Mouse (Mus musculus) midbrain, embryonic 11.5 days (tissue): ENCODE data around the gene Serpinh1. TPM values are rescaled to one million over a fixed set of nuclear protein-coding genes. Genes with fewer than 3 reads are reported as not detected.

Experiments
- ATAC-seq: fragments of 200-750 bp; cut with Nextera tagmentation; 2 replicates; pipeline ENCODE4 v1.8.0; 2017; ENCODE audit warnings: moderate TSS enrichment, moderate library complexity; ENCODE audit not compliant: low FRiP score
- DNase-seq: peaks from one replicate; pipeline ENCODE4 v3.0.0; 2015; ENCODE audit warnings: low spot score; ENCODE audit errors: missing footprints
- H3K27ac ChIP-seq: fragments of 300-500 bp; sonication (generic); 2 replicates; pipeline ENCODE4 v1.5.1; 2014; ENCODE audit warnings: low read depth, low read length
- H3K27me3 ChIP-seq: fragments of 300-500 bp; sonication (generic); 2 replicates; pipeline ENCODE4 v1.6.1; 2014; ENCODE audit warnings: mild to moderate bottlenecking, low read length, moderate library complexity, mixed read lengths; ENCODE audit not compliant: control insufficient read depth, insufficient read depth
- H3K36me3 ChIP-seq: fragments of 300-500 bp; sonication (generic); 2 replicates; pipeline ENCODE4 v1.6.1; 2014; ENCODE audit warnings: mild to moderate bottlenecking, low read length, moderate library complexity, mixed read lengths; ENCODE audit not compliant: control insufficient read depth, insufficient read depth
- H3K4me1 ChIP-seq: fragments of 300-500 bp; sonication (generic); 2 replicates; pipeline ENCODE4 v1.6.1; 2014; ENCODE audit warnings: low read length; ENCODE audit not compliant: control insufficient read depth, insufficient read depth
- H3K4me2 ChIP-seq: fragments of 300-500 bp; sonication (generic); 2 replicates; pipeline ENCODE4 v1.6.1; 2014; ENCODE audit warnings: mild to moderate bottlenecking, moderate library complexity
- H3K4me3 ChIP-seq: fragments of 300-500 bp; sonication (generic); 2 replicates; pipeline ENCODE4 v1.5.1; 2014; ENCODE audit warnings: low read depth, low read length
- H3K9ac ChIP-seq: fragments of 300-500 bp; sonication (generic); 2 replicates; pipeline ENCODE4 v1.6.1; 2014; ENCODE audit warnings: low read length
- H3K9me3 ChIP-seq: fragments of 300-500 bp; sonication (generic); 2 replicates; pipeline ENCODE4 v1.6.1; 2016; ENCODE audit warnings: low read length; ENCODE audit not compliant: control insufficient read depth
- WGBS: fragments of 180-500 bp; shearing (Covaris S2); extraction: QIAGEN DNeasy Blood & Tissue Kit; methylation state at CpG from one replicate; pipeline ENCODE4 v1.1.7; 2014; 5-methylcytosine and 5-hydroxymethylcytosine counted together
- polyA plus RNA-seq: library from polyadenylated mRNA; unstranded; fragments of >200 nt; fragmentation: Nextera tagmentation; extraction: Ambion mirVana; gene quantifications from 2 replicates; pipeline ENCODE4 v1.2.1, GENCODE M21; 2014

The Serpinh1 gene
- polyA plus RNA-seq, 1 experiment from 2014 or later, result 210 TPM

DNA sequence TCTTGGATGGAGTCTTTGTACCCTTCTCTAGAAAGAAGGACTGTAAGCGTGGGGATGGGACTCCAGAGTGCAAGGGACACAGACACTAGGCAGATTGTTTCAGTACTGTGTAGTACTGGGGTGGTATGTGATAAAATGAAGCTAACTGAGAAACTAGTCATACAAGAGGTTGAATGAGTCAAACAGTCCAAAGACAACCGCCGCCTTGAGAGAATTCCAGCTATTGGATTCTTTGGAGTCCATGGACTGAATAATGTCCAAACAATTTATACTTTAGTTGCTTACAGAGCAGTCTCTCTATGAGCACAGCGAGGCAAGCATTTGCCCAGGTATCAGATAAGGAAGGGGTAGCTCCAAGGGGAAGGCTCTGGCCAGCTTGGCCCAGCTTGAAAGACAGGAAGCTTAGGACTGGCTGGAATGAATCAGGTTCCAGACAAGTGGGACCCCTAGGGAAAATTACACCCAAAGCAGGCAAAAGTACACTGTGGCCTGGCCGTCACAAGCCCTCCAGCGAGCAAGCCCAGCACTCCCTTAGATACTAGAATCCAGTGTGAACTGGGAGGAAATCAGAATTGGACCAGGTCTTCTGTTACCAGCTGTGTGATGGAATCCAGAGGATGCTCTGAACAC lies 30.2 kb downstream of the Serpinh1 start:
- ATAC-seq (no peak), DNase-seq (no peak)
- Histone ChIP-seq H3K27me3 (peaks cover 15% of the 10 kb centered on the region), H3K4me2 (no peak overlapping the region), H3K27ac (no peak overlapping the region), H3K4me1 (peaks cover 16% of the 10 kb centered on the region), H3K9ac (no peak overlapping the region), H3K9me3 (no peaks in the 10 kb centered on the region), H3K4me3 (no peak overlapping the region), H3K36me3 (no peaks in the 10 kb centered on the region)
- WGBS, result 92% methylated on average over 6 of the region's 6 CpGs

- no peak for DNase-seq
- no peaks in the 10 kb centered on the region for H3K9me3 ChIP-seq
- H3K27ac ChIP-seq, result no peak overlapping the region
- H3K4me3 ChIP-seq, result no peak overlapping the region
- H3K4me2 ChIP-seq, result no peak overlapping the region
- peaks cover 16% of the 10 kb centered on the region for H3K4me1 ChIP-seq
- 42% methylated on average over 14 of the region's 14 CpGs for WGBS
- peaks cover 35% of the 10 kb centered on the region for H3K27me3 ChIP-seq
- ATAC-seq, result no peak
- peaks cover 6% of the 10 kb centered on the region; the same call in 1 of the 2 replicates for H3K36me3 ChIP-seq
- no peak overlapping the region for H3K9ac ChIP-seq
Measured at GRCm38 (mm10) chr7:99320524-99320923, 32.5 kb downstream of the Serpinh1 start.

DNA sequence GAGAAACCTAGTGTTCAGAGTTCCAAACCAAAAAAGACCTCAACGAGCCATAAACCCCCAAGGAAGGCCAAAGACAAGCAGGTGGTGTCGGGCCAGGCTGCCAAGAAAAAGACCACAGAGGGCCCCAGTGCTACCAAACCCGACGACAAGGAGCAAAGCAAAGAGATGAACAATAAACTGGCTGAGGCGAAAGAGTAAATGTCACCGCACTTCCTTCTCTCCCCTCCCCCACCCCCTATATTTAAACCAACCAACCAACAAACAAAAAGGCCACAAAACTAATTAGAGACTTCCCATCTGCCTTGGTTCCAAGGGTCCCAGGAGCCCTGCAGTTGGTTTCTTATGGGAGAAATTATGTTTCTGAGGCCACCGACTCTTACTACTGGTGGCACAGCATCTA lies 35.6 kb downstream of the Serpinh1 start:
- no peak for DNase-seq
- WGBS, result 82% methylated on average over 7 of the region's 7 CpGs
- H3K9me3 ChIP-seq, result no peaks in the 10 kb centered on the region
- H3K4me1 ChIP-seq, result peaks cover 23% of the 10 kb centered on the region
- no peak overlapping the region for H3K4me3 ChIP-seq
- no peak overlapping the region for H3K9ac ChIP-seq
- no peak overlapping the region for H3K4me2 ChIP-seq
- H3K27me3 ChIP-seq, result peaks cover 48% of the 10 kb centered on the region
- H3K36me3 ChIP-seq, result peaks cover 6% of the 10 kb centered on the region; the same call in 1 of the 2 replicates
- H3K27ac ChIP-seq, result no peak overlapping the region
- no peak for ATAC-seq

- Histone ChIP-seq H3K4me1 (peaks cover 35% of the 10 kb centered on the region), H3K9me3 (no peaks in the 10 kb centered on the region), H3K9ac (no peak overlapping the region), H3K27me3 (peaks cover 44% of the 10 kb centered on the region), H3K36me3 (peaks cover 6% of the 10 kb centered on the region; the same call in 1 of the 2 replicates), H3K27ac (no peak overlapping the region), H3K4me2 (no peak overlapping the region), H3K4me3 (no peak overlapping the region)
- no peak for ATAC-seq
- WGBS, result 87% methylated on average over 7 of the region's 7 CpGs
- DNase-seq, result no peak
Measured at GRCm38 (mm10) chr7:99316207-99316606, 36.8 kb downstream of the Serpinh1 start.

DNA sequence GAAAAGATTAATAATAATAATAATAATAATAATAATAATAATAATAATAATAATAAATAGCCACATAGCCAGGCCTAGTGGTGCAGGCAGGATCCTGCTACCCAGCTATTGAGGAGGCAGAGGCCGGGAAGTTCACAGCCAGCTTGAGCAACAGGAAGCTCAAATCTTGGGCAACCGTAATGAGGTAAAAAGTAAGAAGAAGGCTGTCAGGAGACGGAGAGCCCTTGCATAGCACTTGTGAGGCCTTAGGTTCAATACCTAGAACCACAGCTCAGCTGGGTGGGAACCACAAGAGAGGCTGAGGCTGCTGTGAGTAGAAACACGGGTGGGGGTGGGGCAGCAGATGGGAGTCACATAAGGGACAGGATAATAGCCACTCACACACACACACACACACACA lies 38.5 kb downstream of the Serpinh1 start:
- DNase-seq, result no peak
- WGBS, result 86% methylated on average over 4 of the region's 4 CpGs
- peaks cover 44% of the 10 kb centered on the region for H3K27me3 ChIP-seq
- no peak for ATAC-seq
- peaks cover 29% of the 10 kb centered on the region for H3K4me1 ChIP-seq
- no peak overlapping the region for H3K9ac ChIP-seq
- no peak overlapping the region for H3K27ac ChIP-seq
- H3K4me3 ChIP-seq, result no peak overlapping the region
- H3K4me2 ChIP-seq, result no peak overlapping the region
- peaks cover 6% of the 10 kb centered on the region; the same call in 1 of the 2 replicates for H3K36me3 ChIP-seq
- no peaks in the 10 kb centered on the region for H3K9me3 ChIP-seq

GRCm38 (mm10) chr7:99313253-99313652 lies 39.8 kb downstream of the Serpinh1 start:
- Histone ChIP-seq H3K27me3 (peaks cover 42% of the 10 kb centered on the region), H3K4me3 (no peak overlapping the region), H3K4me2 (no peak overlapping the region), H3K36me3 (peaks cover 6% of the 10 kb centered on the region; the same call in 1 of the 2 replicates), H3K27ac (peak overlapping the region; percentile 85), H3K4me1 (peaks cover 28% of the 10 kb centered on the region), H3K9me3 (no peaks in the 10 kb centered on the region), H3K9ac (0 out of 2 replicates have a peak overlapping the region, but pooled peaks have one; percentile 25)
- 49% methylated on average over 8 of the region's 8 CpGs for WGBS
- peak; percentile 90 for DNase-seq
- peak; percentile 57 for ATAC-seq

DNA sequence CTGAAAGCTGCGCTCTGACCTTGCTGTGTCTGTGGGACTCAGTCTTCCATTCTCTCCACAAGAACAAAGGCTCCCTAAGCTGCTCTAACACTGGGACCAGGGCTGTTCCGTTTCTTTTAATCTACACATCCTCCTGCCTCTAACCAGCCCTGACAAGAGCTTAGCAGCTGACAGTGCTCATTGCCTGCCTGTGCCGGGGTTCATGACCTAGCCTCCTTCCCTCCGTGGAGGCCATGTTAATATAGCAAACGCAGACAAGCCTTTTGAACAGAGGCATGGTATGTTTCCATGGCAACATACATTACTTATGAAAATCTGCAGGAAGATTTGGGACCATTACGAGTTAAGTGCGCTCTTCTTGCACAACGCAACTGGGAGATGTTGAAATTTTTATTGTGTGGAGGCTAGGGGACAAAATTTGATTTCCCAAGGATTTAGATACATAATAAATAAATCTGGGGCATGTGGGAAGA lies 40.3 kb downstream of the Serpinh1 start:
- DNase-seq (peak; percentile 93), ATAC-seq (peak; percentile 95)
- WGBS, result 16% methylated on average over 8 of the region's 8 CpGs
- peaks cover 28% of the 10 kb centered on the region for H3K4me1 ChIP-seq
- H3K4me3 ChIP-seq, result no peak overlapping the region
- peak overlapping the region; percentile 85 for H3K27ac ChIP-seq
- H3K4me2 ChIP-seq, result peak overlapping the region; percentile 16; the same call in 1 of the 2 replicates
- peaks cover 6% of the 10 kb centered on the region; the same call in 1 of the 2 replicates for H3K36me3 ChIP-seq
- no peak overlapping the region for H3K9ac ChIP-seq
- peaks cover 36% of the 10 kb centered on the region for H3K27me3 ChIP-seq
- H3K9me3 ChIP-seq, result no peaks in the 10 kb centered on the region

- WGBS, result 60% methylated on average over 4 of the region's 4 CpGs
- DNase-seq (peak; percentile 84), ATAC-seq (peak; percentile 53)
- Histone ChIP-seq H3K4me1 (peaks cover 31% of the 10 kb centered on the region), H3K27ac (peak overlapping the region; percentile 85), H3K27me3 (peaks cover 31% of the 10 kb centered on the region), H3K9me3 (no peaks in the 10 kb centered on the region), H3K4me2 (peak overlapping the region; percentile 15; the same call in 1 of the 2 replicates), H3K4me3 (no peak overlapping the region), H3K36me3 (peaks cover 6% of the 10 kb centered on the region; the same call in 1 of the 2 replicates), H3K9ac (peak overlapping the region; percentile 30; the same call in 1 of the 2 replicates)
Measured at GRCm38 (mm10) chr7:99312058-99312457, 41.0 kb downstream of the Serpinh1 start.

GRCm38 (mm10) chr7:99311433-99311832 lies 41.6 kb downstream of the Serpinh1 start:
- DNase-seq, result no peak
- H3K27me3 ChIP-seq, result peaks cover 26% of the 10 kb centered on the region
- H3K4me3 ChIP-seq, result no peak overlapping the region
- peak overlapping the region; percentile 85 for H3K27ac ChIP-seq
- no peak overlapping the region for H3K4me2 ChIP-seq
- no peak for ATAC-seq
- peaks cover 38% of the 10 kb centered on the region for H3K4me1 ChIP-seq
- H3K9me3 ChIP-seq, result no peaks in the 10 kb centered on the region
- WGBS, result 50% methylated on average over 7 of the region's 7 CpGs
- H3K36me3 ChIP-seq, result peaks cover 6% of the 10 kb centered on the region; the same call in 1 of the 2 replicates
- peak overlapping the region; percentile 30; the same call in 1 of the 2 replicates for H3K9ac ChIP-seq
